Mouse (Mus musculus): ENCODE data around the gene Zfp956.

DNA sequence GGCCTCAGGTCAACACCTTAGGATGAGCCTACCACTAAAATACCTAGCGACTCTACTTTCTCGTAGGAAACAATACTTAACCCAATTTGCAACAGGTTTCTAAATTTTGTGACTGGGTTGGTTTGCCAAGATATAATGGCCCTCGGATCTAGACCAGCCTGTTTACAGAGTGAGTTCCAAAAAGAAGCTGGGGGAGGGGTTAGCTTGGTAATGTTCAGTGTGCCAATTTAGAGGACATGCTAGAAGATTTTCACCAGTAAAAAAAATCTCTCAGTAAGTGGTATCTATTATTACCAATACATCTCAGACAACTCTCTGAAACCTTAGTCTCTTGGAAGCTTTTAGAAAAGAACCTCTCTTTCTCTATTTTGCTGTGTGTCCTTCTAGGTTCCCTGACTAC lies 9.5 kb upstream of the Zfp956 start:
- TF ChIP-seq CTCF (IDR thresholded peaks at IDR 0.05; ENCODE audit: low read depth), result no peak
- TF ChIP-seq EP300 (IDR thresholded peaks at IDR 0.05; ENCODE audit: low read depth), result no peak
